ENCODE assay signal across 23 mouse cellular contexts in genomic region chr11:111966401-111966800, GRCm38 (mm10).
"Had no signal": no experiment of that assay in that cellular context is flagged by ENCODE, and none has a peak within 500 bp of the region (broad histone marks: within the 10 kb centered on the region; RNA-seq: fewer than 3 reads in every experiment).

No protein-coding gene starts in this region.

- H3K27me3 ChIP-seq: kidney, embryonic 15.5 days; limb, embryonic 12.5 days; limb, embryonic 15.5 days; midbrain, embryonic 12.5 days; neural tube, embryonic 13.5 days had no signal

- H3K4me3 ChIP-seq: kidney, embryonic 15.5 days; limb, embryonic 12.5 days; limb, embryonic 15.5 days; midbrain, embryonic 12.5 days; myocyte; neural tube, embryonic 13.5 days had no signal

- H3K36me3 ChIP-seq: kidney, embryonic 15.5 days; limb, embryonic 12.5 days; limb, embryonic 15.5 days; midbrain, embryonic 12.5 days; neural tube, embryonic 13.5 days had no signal

- H3K9me3 ChIP-seq: kidney, embryonic 15.5 days; limb, embryonic 12.5 days; limb, embryonic 15.5 days; midbrain, embryonic 12.5 days; neural tube, embryonic 13.5 days had no signal

- H3K9ac ChIP-seq: kidney, embryonic 15.5 days; limb, embryonic 12.5 days; limb, embryonic 15.5 days; liver, embryonic 14.5 days; liver, postnatal 0 days; lung, embryonic 14.5 days; midbrain, embryonic 12.5 days; neural tube, embryonic 13.5 days had no signal

- ATAC-seq: liver, postnatal 0 days; lung, postnatal 0 days had no signal

- H3K27ac ChIP-seq: kidney, embryonic 15.5 days; limb, embryonic 12.5 days; limb, embryonic 15.5 days; liver, embryonic 14.5 days; macrophage; midbrain, embryonic 12.5 days; neural tube, embryonic 13.5 days; stomach, postnatal 0 days had no signal

- DNase-seq: kidney, adult 18-20 months; kidney, postnatal 10 days; kidney, postnatal 4 days; left cerebral cortex, postnatal 4 days; liver, postnatal 0 days; lung, embryonic 14.5 days; right cerebral cortex, adult 18-20 months; right cerebral cortex, postnatal 14 days; right cerebral cortex, postnatal 4 days; thymus, adult 2 months; thymus, postnatal 14 days; thymus, postnatal 4 days had no signal

- H3K4me2 ChIP-seq: kidney, embryonic 15.5 days; limb, embryonic 12.5 days; limb, embryonic 15.5 days; liver, embryonic 11.5 days; lung, embryonic 14.5 days; midbrain, embryonic 12.5 days; neural tube, embryonic 13.5 days had no signal

- H3K4me1 ChIP-seq: kidney, embryonic 15.5 days; limb, embryonic 15.5 days; midbrain, embryonic 12.5 days had no signal
